Mouse (Mus musculus) heart, postnatal 10 days (tissue): Measurements from ENCODE around the gene Zswim4. TPM values are rescaled to one million over a fixed set of nuclear protein-coding genes. Genes with fewer than 3 reads are reported as not detected.

ENCODE experiments used
- DNase-seq, 2 experiments: peaks; one replicate each; pipeline ENCODE4 v3.0.0; 2021
- intact Hi-C: fragments of 180-260 bp; cut with DNase I; formaldehyde crosslinking; loops from one replicate; pipeline ENCODE4 v1.15.1; 2025
- total RNA-seq, 2 experiments: library from RNA; stranded (reverse); gene quantifications; 2 replicates each; pipeline ENCODE4 v1.2.3; 2021

Gene Zswim4
- total RNA-seq, 2 experiments from 2014 or later = 10.5 to 11.3 TPM

DNA sequence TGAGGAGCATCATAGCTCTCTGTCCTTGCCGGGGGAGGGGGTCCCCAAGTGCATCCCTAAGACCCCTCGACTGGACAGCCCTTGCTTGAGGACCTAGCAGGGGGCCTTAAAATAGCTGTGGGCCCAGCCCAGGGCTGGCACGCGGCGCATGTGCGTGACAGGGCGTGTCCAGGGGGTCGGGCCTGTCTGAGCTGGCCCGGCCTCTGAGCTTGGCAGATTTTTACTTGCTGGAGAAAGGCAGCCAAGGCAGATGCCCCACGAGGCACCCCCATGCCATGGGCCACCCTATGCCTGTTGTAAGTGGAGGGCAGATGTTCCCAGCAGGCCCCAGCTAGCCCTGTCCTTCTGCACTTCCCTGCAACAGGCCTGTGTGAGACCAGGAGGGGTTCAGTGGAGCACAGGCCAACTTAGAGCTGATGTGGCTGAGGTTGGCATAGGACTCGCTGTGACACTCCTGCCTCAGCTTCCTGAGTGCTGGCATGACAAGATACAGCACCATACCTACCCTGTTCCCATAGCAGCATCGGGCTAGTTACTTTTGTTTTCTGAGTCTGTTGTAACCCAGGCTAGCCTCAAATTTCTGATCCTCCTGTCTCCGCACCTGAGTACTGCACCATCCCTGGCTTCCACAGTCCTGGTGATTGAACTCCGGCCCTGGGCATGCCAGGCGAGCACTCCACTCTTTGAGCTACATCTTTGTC, 35.2 kb downstream of the Zswim4 start:
- intact Hi-C loops = loop anchor here (5.0 kb wide), 1 partner anchor 461 kb away; the partner anchor contains the start of gene Ier2
- DNase-seq = peak; percentile 90

DNA sequence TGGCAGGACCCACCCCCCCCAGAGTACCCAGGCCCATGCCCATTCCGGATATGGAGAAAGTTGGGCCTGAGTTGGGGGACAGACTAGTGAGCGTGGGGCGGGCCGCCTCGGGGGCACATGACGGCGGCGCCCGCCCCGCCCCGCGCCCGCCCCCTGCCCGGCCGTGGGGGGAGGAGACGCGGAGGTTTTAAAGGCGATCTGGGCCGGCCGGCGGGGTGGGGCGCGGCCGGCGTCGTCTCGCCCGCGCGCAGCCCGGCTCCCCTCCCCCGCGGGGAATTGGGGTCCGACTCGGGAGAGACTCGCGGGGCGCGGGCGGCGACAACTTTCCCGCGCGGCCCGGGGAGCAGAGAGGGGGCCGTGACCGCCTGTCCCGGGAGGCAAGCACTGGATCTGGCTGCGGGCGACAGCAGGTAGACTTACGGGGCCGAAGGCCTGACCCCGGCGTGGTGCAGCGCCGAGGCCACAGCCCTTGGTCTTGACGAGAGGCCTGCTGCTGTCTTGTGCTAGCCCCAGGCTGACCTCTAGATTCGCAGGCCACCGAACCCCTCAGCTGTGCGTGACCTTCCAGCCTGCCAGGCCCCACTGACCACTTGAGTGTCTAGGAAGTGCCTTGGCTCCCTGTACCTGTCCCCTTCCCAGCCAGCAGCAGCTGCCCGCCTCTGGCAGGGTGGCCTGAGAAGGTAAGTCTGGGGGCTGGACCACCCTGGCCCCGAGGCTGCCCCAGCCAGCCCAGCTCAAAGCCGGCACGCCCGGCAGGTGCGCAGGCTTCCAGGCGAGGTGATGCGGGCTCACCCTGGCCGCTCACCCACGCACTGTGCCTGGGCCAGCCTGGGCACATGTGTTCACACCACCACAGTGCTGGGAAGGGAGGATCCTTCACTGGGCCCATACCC, 36.0 kb downstream of the Zswim4 start:
- peak; percentile 89 to 90 for DNase-seq
- intact Hi-C loops = loop anchor here (5.0 kb wide), 1 partner anchor 461 kb away; the partner anchor contains the start of gene Ier2

DNA sequence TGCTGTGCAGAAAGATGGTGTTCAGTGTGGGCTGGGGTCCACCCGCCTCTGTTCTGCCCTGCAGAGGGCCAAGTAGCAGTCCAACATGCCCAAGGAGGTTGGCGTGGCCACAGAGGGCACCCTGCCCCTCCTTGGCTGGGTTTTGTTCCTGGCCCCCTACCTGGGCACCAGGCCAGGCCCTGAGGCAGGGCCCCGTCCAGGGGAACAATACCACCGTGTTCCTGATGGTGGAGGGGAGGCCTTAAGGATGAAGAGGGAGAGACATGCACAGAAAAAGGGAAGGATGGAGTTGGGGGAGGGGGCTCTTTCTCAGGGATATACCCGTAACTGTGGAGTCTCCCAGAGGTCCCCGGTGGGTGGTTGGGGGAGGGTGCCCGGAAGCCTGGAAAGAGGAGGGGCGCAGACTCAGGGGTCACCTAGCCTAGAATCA, 36.7 kb downstream of the Zswim4 start:
- intact Hi-C loops = loop anchor here (5.0 kb wide), 1 partner anchor 462 kb away; the partner anchor contains the start of gene Ier2
- no peak for DNase-seq

DNA sequence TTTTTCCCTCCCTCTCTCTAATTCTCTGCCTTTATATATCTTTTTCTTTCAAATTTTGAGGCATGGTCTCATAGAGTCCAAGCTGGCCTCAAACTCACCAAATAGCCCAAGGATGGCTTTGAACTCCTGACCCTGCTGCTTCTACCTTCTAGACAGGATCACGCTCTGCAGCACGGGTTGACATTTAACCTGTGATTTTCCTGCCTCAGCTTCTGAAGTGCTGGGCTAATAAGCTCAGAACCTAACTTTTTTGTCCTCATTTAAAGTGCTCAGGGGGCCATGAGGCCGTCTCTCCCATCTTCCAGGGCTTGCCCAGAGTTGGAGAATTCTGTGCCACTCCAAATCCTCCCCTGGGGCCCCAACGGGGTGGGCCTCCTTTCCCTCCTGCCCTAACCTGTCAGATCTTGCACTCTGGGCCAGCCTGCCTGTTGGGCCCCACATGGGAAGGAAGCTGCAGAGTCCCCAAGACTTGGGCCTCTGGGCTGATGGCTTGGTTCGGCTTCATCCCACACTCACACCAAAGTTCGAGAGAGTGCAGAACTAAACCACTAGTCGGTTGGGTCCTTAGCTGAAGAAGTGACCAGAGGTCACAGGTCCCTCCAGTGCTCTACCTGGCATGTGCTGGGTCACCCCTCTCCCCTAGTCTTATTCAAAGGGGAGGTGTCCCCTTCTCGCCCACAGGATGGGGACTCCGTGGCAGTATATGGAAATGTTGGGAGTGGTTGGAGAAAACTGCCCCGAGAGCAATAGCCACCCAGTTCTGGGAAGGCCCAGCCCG, 37.3 kb downstream of the Zswim4 start:
- intact Hi-C loops = loop anchor here (5.0 kb wide), 1 partner anchor 463 kb away; the partner anchor contains the start of gene Ier2
- no peak for DNase-seq

DNA sequence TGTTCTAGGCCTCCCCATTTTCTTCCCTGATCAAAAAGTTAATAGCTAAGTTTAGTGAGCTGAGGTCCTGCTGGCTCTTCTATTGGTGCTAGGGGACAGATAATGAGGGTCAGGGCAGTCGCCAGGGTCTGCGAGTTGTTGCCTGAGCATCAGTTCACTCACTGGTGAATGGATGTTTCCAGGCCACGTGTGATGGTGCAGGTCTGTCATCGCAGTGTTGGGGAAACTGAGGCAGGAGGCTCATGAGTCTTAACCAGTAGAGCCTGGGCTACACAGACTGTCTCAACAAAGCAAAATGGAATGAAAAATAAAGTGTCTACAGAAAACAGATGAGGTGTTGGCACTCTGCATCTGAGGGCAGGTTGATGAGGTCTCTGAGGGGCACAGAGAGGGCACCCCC, 38.0 kb downstream of the Zswim4 start:
- DNase-seq = no peak
- intact Hi-C loops = no loop called here

DNA sequence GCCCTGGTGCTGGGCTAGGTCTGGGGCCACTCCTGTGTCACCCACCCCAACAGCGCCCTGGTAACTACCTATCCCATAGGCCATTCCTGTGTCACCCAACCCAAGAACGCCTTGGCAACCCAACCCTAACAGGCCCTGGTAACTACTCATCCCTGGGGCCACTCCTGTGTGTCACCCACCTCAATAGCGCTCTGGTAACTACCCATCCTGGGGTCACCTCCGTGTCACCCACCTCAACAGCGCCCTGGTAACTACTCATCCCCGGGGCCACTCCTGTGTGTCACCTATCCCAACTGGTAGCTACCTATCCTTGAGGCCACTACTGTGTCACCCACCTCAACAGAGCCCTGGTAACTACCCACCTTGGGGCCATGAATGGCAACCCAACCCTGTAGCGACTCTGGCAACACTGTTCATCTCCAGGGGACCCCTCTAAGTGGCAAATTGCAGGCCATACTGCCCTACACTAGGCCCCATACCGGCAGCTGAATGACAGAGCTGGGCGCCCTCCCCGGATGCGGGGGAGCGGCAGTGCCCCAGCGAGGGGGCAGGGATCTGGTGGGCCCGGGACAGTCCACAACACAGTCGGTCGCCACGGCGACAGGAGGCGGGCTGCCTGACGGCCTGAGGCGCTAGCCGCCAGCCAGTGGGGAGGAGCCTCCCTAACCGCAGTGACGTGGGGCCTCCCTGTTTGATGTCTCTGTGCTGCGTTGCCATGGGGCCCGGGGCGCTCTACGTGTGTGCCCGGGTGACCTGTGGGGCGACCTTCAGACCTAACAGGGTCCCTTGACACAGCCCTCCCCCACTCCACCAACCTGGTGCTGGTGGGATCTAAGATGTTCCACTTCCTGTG, 38.7 kb downstream of the Zswim4 start:
- intact Hi-C loops = no loop called here
- peak; percentile 96 for DNase-seq

DNA sequence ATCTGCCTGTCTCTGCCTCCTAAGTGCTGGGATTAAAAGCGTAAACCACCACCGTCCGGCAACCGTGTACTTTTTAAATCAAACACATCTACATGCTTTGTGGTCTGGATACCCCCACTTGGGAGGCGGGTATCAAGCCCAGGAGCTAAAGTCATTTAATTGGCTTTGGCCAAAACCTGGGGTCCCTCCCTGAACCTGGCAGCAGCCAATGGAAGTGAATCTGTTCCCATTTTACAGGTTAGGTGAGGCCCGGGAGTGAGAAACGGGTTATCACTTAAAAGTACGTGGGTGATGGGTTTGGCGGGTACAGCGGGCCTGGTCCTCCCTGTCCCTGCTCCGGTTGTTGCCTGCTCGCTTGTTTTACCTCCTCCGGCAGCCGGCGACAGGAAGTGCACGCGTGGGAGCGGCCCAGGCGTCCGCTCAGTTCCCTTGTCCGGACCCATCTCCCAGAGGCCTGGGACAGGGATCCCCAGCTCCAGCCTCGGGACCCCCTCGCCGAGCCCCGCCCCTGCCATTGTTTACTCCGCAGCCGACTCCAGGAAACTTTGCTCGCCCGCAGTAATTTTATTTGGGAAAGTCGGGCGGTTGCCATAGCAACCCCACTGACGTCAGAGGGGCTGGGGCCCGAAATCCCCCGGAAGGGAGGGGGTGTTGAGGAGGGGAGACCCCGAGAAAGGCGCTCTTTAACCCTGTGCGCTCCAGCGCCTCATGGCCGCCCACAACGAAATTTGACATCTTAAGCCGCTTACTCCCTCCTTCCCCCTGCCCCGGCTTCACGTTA, 39.5 kb downstream of the Zswim4 start:
- intact Hi-C loops = no loop called here
- DNase-seq = peak; percentile 93

DNA sequence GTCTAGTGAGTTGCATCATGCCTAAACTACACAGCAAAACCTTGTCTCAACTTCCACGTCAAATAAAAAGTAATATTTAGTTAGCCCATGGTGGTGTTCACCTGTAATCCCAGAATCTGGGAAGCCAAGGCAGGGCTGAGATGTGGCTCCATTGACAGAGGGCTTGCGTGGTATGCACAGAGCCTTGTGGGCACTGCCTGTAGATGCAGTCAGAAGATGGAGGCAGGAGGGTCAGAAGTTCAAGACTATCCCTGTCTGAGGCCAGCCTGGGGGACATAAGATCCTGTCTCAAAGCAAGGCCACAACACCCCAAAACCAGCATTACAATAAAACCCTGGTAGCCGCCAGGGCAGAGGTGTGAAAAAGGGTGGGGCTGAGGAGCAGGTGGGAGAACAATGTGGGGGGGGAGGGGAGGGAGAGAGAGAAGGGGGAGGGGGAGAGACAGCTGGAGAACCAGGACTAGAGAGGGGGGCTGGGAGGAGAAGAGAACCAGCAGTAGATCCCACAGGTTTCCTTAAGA, 42.6 kb downstream of the Zswim4 start:
- no peak for DNase-seq

DNA sequence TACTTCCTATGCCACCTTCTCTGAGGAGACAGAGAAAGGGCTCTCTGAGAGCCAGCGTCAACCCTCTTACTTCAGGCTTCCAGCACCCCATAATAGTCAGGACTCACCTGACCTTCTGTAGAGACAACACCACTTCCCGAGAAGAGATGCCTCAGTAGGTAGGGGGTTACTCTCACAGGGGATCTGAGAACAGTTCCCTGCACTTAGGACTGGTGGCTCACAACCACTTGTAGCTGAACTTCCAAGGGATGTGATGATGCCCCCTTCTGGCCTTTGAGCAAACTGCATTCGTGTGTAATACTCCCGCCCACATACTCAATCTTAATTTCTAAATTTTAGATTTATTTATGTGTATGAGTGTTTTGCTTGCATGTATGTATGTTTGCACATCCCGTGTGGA, 43.3 kb downstream of the Zswim4 start:
- intact Hi-C loops = no loop called here
- no peak for DNase-seq

More for the DNA sequence above, 42.6 kb downstream of the Zswim4 start:
- intact Hi-C loops = no loop called here

DNA sequence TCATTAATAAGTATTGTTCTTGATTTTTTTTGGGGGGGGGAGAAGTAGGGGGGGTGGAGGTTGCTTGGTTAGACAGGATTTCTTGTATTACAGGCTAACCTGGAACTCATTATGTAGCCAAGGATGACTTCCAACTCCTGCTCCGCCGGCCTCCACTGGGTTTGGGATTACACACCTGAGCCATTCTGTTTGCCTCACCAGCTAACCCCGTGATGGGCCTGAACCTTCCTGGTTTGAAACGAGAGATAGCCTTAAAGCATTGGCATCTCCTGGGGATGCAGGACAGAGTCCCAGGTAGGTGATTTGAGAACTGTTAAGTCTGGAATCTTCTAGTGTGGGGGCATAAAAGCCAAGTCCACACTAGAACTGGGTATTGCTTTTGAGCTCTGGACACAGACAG, 43.7 kb downstream of the Zswim4 start:
- DNase-seq = no peak
- intact Hi-C loops = no loop called here

DNA sequence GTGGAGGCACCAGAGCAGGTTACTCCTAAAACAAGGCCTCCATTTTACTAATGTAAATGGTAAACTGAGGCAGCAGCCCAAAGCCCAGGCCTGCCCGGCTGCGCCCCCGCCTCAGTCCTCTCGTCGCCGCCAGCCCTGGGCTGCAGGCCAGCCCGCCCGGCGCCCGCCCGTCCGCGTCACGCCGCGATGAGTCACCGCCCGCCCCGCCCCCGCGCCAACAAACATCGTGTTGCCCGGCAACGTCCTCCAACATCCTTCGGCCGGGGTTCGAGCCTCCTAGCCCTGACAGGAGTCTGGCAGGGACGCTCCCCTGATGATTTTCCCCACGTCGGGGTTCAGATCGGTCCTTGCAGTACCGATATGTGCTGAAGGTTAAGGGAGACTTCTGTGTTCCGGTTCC, 44.3 kb downstream of the Zswim4 start:
- intact Hi-C loops = no loop called here
- peak; percentile 91 for DNase-seq

DNA sequence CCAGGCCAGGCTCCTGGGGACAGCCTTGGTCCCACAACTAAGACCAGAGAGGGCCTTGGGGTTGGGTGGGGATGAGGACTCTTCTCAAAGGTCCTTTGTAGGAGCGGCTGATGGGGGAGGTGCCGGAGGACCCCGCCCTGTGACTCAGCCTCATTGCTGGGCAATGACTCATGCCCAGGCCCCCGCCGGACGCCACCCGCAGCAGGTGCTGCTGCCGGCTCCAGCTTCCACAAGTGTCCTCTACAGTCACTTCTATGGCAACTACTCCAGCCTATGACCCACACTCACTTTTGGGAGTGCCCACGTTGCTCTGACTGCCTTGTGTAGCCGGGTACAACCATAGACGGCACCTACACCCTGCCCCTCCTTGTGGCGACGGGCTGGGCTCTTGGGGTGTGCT, 44.8 kb downstream of the Zswim4 start:
- intact Hi-C loops = no loop called here

DNA sequence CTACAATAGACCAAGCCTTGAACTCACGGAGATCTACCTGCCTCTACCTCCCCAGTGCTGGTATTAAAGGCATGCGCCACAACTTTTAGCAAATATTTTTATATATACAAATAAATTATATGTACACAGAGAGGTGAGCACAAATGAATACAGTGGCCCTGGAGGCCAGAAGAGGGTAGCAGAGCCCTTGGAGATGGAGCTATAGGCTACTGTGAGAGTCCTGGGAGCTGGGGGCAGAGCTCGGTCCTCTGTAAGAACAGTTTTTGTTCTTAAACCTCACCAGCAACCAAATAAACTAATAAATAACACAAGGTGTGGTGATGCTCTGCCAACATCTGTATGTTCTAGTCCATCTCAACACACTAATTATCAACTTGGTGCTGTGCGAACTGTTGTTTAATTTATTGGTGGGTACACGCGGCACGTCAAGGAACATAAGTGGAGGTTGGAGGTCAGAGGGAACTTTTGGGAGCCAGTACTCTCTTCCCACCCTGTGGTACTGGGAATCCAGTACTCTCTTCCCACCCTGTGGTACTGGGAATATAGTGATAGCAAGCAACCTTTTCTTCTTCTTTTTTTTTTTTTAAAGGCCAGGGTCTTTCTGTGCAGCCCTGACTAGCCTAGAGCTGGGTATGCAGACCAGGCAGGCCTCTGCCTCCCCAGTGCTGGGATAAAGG, 46.5 kb downstream of the Zswim4 start:
- DNase-seq = no peak
- intact Hi-C loops = no loop called here

More for the DNA sequence above, 44.8 kb downstream of the Zswim4 start:
- DNase-seq = peak; percentile 80 to 87

DNA sequence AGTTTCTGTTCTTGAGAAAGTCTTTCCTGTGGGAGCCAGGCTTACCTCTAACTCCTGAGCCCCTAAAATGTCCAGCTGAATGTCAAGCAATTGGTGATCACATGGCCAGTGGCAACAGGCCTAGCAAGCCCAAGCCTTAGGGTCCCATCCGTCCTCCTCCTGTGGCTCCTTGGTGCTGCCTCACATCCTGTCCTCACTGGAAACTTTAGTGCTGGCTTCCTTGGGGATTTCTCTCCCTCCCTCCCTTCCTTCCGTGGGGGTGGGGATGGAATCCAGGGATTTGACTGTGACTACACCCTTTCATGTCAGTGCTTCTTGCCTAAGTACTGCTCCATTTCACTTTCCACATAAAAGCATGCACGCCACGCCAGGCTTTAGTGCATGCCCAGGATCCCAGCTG, 47.3 kb downstream of the Zswim4 start:
- intact Hi-C loops = loop anchor here (5.0 kb wide), 1 partner anchor 83 kb away; the partner anchor contains the start of gene Ccdc130
- DNase-seq = peak; percentile 78 to 82

DNA sequence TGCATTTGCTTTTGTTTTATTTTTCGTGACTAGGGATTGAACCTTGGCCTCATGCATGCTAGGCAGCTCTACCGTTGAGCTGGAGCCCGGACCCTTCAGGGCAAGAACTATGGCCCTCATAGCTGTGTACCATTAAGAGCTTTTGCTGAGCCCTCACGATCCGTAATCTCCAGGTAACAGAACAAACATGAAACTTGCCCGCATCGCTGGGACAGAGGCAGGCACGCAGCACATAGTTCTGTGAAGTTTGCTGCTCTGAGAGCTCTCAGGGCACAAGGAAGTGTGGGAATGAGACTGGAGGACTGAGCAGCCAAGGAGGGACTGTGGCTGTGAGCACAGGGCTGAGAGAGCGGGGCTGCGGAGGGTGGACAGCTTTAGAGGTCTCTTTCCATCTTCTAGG, 48.2 kb downstream of the Zswim4 start:
- intact Hi-C loops = loop anchor here (5.0 kb wide), 1 partner anchor 84 kb away; the partner anchor contains the start of gene Ccdc130

DNA sequence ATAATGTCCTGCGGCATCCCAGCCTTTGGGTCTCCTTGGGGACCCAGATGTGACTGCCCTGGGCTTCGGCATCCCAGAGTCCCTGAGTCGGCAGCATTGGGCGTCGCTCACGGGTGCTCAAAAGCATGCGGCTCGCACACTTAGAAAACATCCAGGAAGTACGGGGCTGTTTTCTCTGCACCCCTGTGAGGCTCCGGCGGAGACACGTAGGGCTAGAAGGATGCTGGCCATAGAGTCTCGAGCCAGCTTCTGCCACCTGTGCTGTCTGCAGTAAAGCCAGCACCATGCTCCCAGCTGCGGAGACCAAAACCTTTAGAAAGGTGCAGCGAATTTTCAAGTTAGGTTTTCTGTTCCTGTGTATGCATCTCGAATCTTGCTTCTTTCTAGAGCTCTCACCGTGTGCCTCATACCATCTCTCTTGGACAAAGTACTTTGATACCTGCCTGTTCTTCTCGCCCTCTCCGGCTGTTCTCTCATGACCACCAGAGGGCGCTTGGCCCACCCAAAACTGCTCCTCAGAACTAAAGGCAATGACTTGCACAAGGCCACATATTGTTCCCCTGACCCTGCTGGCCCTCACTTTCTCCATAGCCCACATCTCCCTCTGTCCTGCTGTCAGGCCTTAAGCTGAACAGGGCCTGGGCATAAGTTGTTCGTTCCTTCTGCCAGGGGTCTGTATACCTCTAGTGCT, 49.6 kb downstream of the Zswim4 start:
- intact Hi-C loops = loop anchor here (2.0 to 5.0 kb wide), 2 partner anchors 85 to 170 kb away; partner anchors contain the start of gene Ccdc130
- peak; percentile 74 to 78 for DNase-seq

More for the DNA sequence above, 48.2 kb downstream of the Zswim4 start:
- no peak for DNase-seq

DNA sequence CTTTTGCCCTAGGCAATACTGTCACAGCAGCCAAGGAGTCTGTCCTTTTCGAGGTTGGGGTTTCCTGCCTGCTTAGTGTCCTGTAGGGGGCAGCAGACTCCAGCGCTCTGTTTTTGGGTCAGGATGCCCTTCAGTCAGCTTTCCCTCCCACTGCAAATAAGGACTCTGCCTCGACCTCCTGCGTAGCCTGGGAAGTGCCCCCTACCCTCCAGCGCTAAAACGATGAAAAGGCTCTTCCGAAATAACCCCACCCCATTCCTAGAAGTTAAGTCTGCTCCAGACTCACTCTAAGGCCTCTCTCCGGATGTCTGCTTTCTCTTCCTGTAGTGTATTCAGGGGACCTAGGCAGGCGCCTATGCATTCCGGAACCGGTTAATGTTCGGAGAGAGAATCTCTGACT, 50.3 kb downstream of the Zswim4 start:
- intact Hi-C loops = loop anchor here (1.0 to 5.0 kb wide), 4 partner anchors 24 to 170 kb away; partner anchors contain the start of gene Ccdc130
- DNase-seq = peak; percentile 88 to 91
